Comparison of ENCODE assay signal across 7 mouse cellular contexts in the genomic region with DNA sequence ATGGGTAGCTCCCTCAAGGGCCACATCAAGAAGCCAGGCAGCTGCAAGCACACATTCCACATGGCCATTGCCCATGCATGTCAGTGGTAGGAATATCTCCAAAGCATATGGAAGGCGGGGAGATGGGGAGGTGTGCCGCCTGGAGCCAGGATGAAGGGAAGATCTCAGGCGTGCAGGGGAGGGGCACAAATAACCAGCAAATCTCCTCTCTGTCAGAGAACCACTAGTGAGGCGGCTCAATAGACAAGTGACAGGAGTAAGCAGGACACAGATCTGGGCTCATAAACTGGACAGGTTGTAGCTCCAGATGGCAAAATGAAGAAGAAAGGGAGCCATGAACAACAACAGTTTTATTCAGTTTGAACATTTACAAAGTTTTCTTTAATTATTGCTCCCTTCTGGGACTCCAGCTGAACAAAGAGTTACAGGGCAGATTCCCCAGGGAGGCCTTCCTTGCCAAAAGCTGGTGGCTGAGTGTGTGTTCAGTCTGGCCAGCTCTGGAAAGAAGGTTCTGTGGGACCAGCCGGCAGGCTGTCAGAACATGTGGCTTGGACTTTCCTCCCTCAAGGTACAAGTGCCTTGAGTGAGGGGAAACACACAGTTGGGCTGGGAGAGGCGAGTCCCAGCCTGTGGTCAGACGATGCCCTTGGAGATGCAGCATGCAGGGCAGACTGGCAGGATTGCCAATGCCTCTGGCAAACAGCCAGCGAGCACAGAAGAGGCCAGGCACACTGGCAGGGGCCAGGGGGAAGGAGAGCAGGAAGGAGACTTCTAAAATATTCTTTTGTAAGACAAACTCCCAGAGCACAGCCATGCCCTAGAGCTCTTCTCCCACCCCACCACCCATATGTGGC.
DNase-seq lines count a peak whose midpoint lies in the region; ATAC-seq lines count a peak whose summit lies in the region.

No protein-coding gene starts in this region.

- no peak for ATAC-seq in CD4-positive, CD25-positive, alpha-beta regulatory T cell, adult 4 months

- DNase-seq in right cerebral cortex, postnatal 10 days (ENCODE audit: low spot score in 2 of 2), result peak; percentile 76 to 79
- no peak for DNase-seq in right cerebral cortex, adult 18-20 months
- peak; percentile 92 for DNase-seq in cerebellum, adult 9-10 months
- DNase-seq in heart, adult 9 months (ENCODE audit: low spot score in 2 of 2), result peak; percentile 23 to 48
- peak; percentile 75 to 81 for DNase-seq in layer of hippocampus, postnatal 10 days (ENCODE audit: low spot score in 2 of 2)
- DNase-seq in urinary bladder, adult 2 months (ENCODE audit: low spot score), result peak; percentile 29
